Mouse (Mus musculus): Measurements from ENCODE around the gene Lin7a. TPM values are rescaled to one million over a fixed set of nuclear protein-coding genes. Genes with fewer than 3 reads are reported as not detected.
"Not testable (repeated sequence)": the region's sequence is repeated elsewhere in the genome, so short reads cannot be mapped to it uniquely, and the experiment has no call there.

Lin7a gene
- total and polyA plus RNA-seq, 2 experiments from 2014 or later: 16.0 to 26.3 TPM

- Histone ChIP-seq H3K9ac (no peak overlapping the region), H3K4me3 (ENCODE audit: low read depth, low read length) (no peak overlapping the region), H3K27ac (ENCODE audit: low read depth, low read length) (no peak overlapping the region), H3K27me3 (ENCODE audit: insufficient read depth, low read length) (no peaks in the 10 kb centered on the region), H3K4me2 (ENCODE audit: low read depth) (no peak overlapping the region), H3K4me1 (ENCODE audit: insufficient read depth) (no peaks in the 10 kb centered on the region), H3K36me3 (ENCODE audit: insufficient read depth) (no peaks in the 10 kb centered on the region), H3K9me3 (ENCODE audit: low read length) (no peaks in the 10 kb centered on the region)
- TF ChIP-seq CTCF (IDR thresholded peaks at IDR 0.05; ENCODE audit: low read depth): no peak
- no peak for DNase-seq
- no peak for ATAC-seq
Observed at GRCm38 (mm10) chr10:107241406-107241805, 30.1 kb upstream of the Lin7a start.

- 95% methylated on average over 1 of the region's 1 CpGs for WGBS
- not testable (repeated sequence) for H3K27me3 ChIP-seq (ENCODE audit: insufficient read depth, low read length); H3K9ac ChIP-seq; H3K4me1 ChIP-seq (ENCODE audit: insufficient read depth); ATAC-seq; H3K36me3 ChIP-seq (ENCODE audit: insufficient read depth); H3K4me2 ChIP-seq (ENCODE audit: low read depth); H3K27ac ChIP-seq (ENCODE audit: low read depth, low read length); DNase-seq; H3K9me3 ChIP-seq (ENCODE audit: low read length); H3K4me3 ChIP-seq (ENCODE audit: low read depth, low read length)
Observed at GRCm38 (mm10) chr10:107241999-107242398, 29.5 kb upstream of the Lin7a start.

DNA sequence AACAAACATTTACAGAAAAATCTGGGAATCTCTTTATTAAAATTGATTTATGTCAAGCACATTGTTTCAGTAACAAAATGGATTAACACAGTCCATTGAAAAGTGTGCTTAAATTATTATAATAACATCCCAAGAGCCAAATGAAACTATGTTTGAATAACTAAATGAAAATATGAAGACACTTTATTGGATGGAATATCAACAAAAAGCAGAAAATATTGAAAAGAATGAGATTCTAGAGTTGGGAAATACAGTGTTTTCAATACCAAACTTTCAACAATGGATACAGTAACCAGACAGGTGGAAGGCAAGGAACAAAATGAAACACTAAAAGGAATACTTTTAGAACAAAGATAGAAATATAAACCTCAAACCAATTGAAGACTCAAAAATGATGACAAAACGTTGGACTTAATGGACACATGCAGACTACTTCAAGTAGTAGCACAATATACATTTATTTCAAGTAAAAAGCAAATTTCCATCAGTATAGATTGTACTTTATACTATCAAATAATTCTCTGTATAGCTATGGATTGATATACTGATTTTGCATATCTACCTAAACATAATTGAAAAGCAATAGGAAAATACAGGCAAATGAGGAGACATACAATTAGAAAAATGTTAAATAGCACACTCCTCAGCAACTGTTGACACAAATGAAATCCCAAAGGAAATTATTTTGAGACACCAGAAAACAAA lies 28.6 kb upstream of the Lin7a start:
- Histone ChIP-seq H3K4me3 (ENCODE audit: low read depth, low read length) (no peak overlapping the region), H3K9ac (no peak overlapping the region), H3K4me1 (ENCODE audit: insufficient read depth) (no peaks in the 10 kb centered on the region), H3K4me2 (ENCODE audit: low read depth) (no peak overlapping the region), H3K27me3 (ENCODE audit: insufficient read depth, low read length) (no peaks in the 10 kb centered on the region), H3K9me3 (ENCODE audit: low read length) (no peaks in the 10 kb centered on the region), H3K27ac (ENCODE audit: low read depth, low read length) (no peak overlapping the region), H3K36me3 (ENCODE audit: insufficient read depth) (no peaks in the 10 kb centered on the region)
- DNase-seq (no peak), ATAC-seq (no peak)
- WGBS: 79% methylated on average over 1 of the region's 1 CpGs
- TF ChIP-seq CTCF (IDR thresholded peaks at IDR 0.05; ENCODE audit: low read depth): no peak

GRCm38 (mm10) chr10:107244211-107244610 lies 27.3 kb upstream of the Lin7a start:
- Histone ChIP-seq H3K27ac (ENCODE audit: low read depth, low read length) (no peak overlapping the region), H3K9me3 (ENCODE audit: low read length) (no peaks in the 10 kb centered on the region), H3K4me3 (ENCODE audit: low read depth, low read length) (no peak overlapping the region), H3K27me3 (ENCODE audit: insufficient read depth, low read length) (no peaks in the 10 kb centered on the region), H3K4me1 (ENCODE audit: insufficient read depth) (no peaks in the 10 kb centered on the region), H3K4me2 (ENCODE audit: low read depth) (no peak overlapping the region), H3K9ac (no peak overlapping the region), H3K36me3 (ENCODE audit: insufficient read depth) (no peaks in the 10 kb centered on the region)
- 87% methylated on average over 2 of the region's 2 CpGs for WGBS
- no peak for TF ChIP-seq CTCF (IDR thresholded peaks at IDR 0.05; ENCODE audit: low read depth)
- ATAC-seq: no peak
- DNase-seq: no peak

DNA sequence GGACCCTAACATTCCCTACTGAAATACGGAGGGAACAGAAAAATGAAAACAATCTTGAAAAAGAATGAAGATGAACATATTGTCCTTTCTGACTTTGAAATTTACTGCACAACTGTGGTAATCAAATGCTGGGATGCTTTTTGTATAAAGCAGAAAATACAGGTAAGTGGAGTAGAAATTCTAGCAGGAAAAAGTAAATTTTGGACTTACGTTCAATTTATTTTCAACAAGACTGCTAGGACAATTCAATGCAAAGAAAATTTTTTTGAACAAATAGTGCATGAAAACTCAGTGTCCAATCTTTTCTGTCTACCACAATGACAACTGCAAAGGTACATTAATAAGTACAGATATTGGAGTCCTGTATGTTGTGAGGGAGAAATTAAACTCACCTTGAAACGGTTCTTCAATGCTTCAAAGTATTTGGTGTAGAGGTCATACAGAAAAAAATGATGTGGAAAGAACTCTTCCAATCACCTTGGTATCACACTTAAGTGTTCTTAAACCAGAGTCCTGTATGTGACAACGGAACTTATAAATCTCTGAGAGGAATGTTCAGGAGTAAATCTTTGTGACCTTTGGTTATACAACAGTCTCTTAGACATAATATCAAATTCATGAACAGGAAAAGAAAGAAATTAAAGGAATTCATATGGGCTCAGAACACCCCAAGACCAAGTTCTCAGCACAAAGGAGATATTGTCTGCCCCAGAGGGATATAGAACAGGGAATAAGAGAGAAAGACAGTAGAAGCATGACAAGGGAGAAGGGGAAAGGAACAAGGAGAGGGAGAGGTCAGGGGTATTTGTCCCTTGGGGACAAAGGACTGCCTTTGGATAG lies 26.6 kb upstream of the Lin7a start:
- H3K4me3 ChIP-seq (ENCODE audit: low read depth, low read length): no peak overlapping the region
- no peak overlapping the region for H3K4me2 ChIP-seq (ENCODE audit: low read depth)
- no peaks in the 10 kb centered on the region for H3K36me3 ChIP-seq (ENCODE audit: insufficient read depth)
- no peaks in the 10 kb centered on the region for H3K27me3 ChIP-seq (ENCODE audit: insufficient read depth, low read length)
- H3K4me1 ChIP-seq (ENCODE audit: insufficient read depth): no peaks in the 10 kb centered on the region
- DNase-seq (no peak), ATAC-seq (no peak)
- H3K9ac ChIP-seq: no peak overlapping the region
- WGBS: 88% methylated on average over 4 of the region's 4 CpGs
- no peak for TF ChIP-seq CTCF (IDR thresholded peaks at IDR 0.05; ENCODE audit: low read depth)
- H3K9me3 ChIP-seq (ENCODE audit: low read length): no peaks in the 10 kb centered on the region
- no peak overlapping the region for H3K27ac ChIP-seq (ENCODE audit: low read depth, low read length)

GRCm38 (mm10) chr10:107245531-107245840 lies 26.0 kb upstream of the Lin7a start:
- no peak for ATAC-seq
- H3K9me3 ChIP-seq (ENCODE audit: low read length): no peaks in the 10 kb centered on the region
- H3K4me3 ChIP-seq (ENCODE audit: low read depth, low read length): no peak overlapping the region

DNA sequence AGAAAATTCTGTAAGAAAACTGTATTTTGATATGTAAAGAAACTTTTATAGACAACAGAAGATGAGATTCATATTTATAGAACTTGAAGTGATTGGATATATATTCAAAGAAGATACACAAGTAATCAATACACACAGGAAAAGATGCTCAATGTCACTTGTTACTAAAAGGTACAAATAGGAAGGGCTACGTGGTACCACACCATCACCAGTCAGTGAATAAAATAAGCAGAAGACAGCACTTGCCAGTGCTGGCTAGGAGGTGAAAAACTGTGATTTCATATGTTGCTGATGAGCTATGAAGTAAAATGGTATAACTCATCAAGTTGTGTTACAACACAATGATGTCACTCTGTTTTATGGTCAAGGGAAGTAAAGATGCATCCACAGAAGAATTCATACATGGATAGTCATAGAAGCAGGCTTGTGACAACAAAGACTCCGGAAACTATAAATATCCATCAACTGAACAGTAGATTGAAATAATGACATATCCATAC lies 25.5 kb upstream of the Lin7a start:
- Histone ChIP-seq H3K9ac (no peak overlapping the region), H3K9me3 (ENCODE audit: low read length) (no peaks in the 10 kb centered on the region), H3K36me3 (ENCODE audit: insufficient read depth) (no peaks in the 10 kb centered on the region), H3K4me3 (ENCODE audit: low read depth, low read length) (no peak overlapping the region), H3K27ac (ENCODE audit: low read depth, low read length) (no peak overlapping the region), H3K4me1 (ENCODE audit: insufficient read depth) (no peaks in the 10 kb centered on the region), H3K4me2 (ENCODE audit: low read depth) (no peak overlapping the region), H3K27me3 (ENCODE audit: insufficient read depth, low read length) (no peaks in the 10 kb centered on the region)
- no peak for ATAC-seq
- no peak for TF ChIP-seq CTCF (IDR thresholded peaks at IDR 0.05; ENCODE audit: low read depth)
- 94% methylated on average over 2 of the region's 2 CpGs for WGBS
- no peak for DNase-seq

More at GRCm38 (mm10) chr10:107245531-107245840, 26.0 kb upstream of the Lin7a start:
- no peak for TF ChIP-seq CTCF (IDR thresholded peaks at IDR 0.05; ENCODE audit: low read depth)
- Histone ChIP-seq H3K27me3 (ENCODE audit: insufficient read depth, low read length) (no peaks in the 10 kb centered on the region), H3K9ac (no peak overlapping the region), H3K27ac (ENCODE audit: low read depth, low read length) (no peak overlapping the region), H3K4me2 (ENCODE audit: low read depth) (no peak overlapping the region), H3K36me3 (ENCODE audit: insufficient read depth) (no peaks in the 10 kb centered on the region), H3K4me1 (ENCODE audit: insufficient read depth) (no peaks in the 10 kb centered on the region)
- WGBS: 42% methylated on average over 2 of the region's 2 CpGs
- no peak for DNase-seq
